Mouse (Mus musculus): ENCODE data around the gene Vav3.

DNA sequence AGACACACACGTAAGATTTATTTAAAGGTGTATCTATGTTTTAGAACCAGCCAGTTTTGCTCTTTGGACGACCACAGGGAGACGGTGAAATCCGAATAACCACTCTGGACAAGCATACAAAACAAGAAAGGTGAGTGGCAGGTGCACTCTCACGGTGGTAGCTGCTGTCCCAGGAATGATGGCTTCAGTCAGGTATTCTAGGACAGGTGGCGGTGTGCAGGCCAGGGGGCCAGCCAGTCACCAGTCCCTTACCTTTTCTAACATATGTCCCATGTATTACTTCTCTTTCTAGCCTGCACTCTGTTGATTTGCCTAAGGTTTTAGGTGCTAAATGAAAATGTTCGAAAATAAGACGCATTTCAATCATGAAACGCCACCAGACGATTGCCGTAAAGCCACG, 185.4 kb downstream of the Vav3 start:
- TF ChIP-seq CTCF (IDR thresholded peaks at IDR 0.05; ENCODE audit: low read depth) (no peak), EP300 (IDR thresholded peaks at IDR 0.05; ENCODE audit: low read depth) (no peak)
